Mouse (Mus musculus) liver, adult 2 months (tissue): ENCODE data around the gene Cadm1. TPM values are rescaled to one million over a fixed set of nuclear protein-coding genes. Genes with fewer than 3 reads are reported as not detected.

Source experiments
- DNase-seq: peaks from one replicate; pipeline ENCODE4 v3.0.0-alpha.2; 2011; ENCODE audit warnings: low read depth, low spot score; ENCODE audit errors: extremely low read depth
- H3K27ac ChIP-seq: fragments of 200-500 bp; replicated peaks from 2 replicates; pipeline ENCODE4 v1.5.1; 2012; ENCODE audit warnings: low read depth, mild to moderate bottlenecking, control low read depth, inconsistent platforms, low read length; ENCODE audit not compliant: insufficient read depth
- H3K27me3 ChIP-seq: fragments of 200-500 bp; 2 replicates; pipeline ENCODE4 v1.6.1; 2012; ENCODE audit warnings: mild to moderate bottlenecking, moderate library complexity, low read length, inconsistent platforms; ENCODE audit not compliant: control insufficient read depth, insufficient read depth
- H3K36me3 ChIP-seq: fragments of 200-500 bp; 2 replicates; pipeline ENCODE4 v1.6.1; 2012; ENCODE audit warnings: low read length, inconsistent platforms; ENCODE audit not compliant: control insufficient read depth, insufficient read depth
- H3K4me1 ChIP-seq: fragments of 200-500 bp; 2 replicates; pipeline ENCODE4 v1.6.1; 2011; ENCODE audit warnings: low read length; ENCODE audit not compliant: control insufficient read depth, insufficient read depth
- H3K4me3 ChIP-seq: fragments of 200-500 bp; 2 replicates; pipeline ENCODE4 v1.5.1; 2011; ENCODE audit warnings: low read depth, mild to moderate bottlenecking, control low read depth, low read length, moderate library complexity; ENCODE audit not compliant: insufficient read depth
- H3K79me2 ChIP-seq: fragments of 200-500 bp; 2 replicates; pipeline ENCODE4 v1.6.1; 2012; ENCODE audit warnings: inconsistent platforms, mild to moderate bottlenecking, low read length, moderate library complexity; ENCODE audit not compliant: control insufficient read depth, insufficient read depth
- H3K9ac ChIP-seq: fragments of 200-500 bp; 2 replicates; pipeline ENCODE4 v1.6.1; 2012; ENCODE audit warnings: low read depth, mild to moderate bottlenecking, control low read depth, inconsistent platforms, low read length
- CTCF ChIP-seq: fragments of 200-500 bp; IDR thresholded peaks from 2 replicates; pipeline ENCODE4 v1.5.1; 2011; ENCODE audit warnings: low read depth, low read length, control low read depth
- POLR2A ChIP-seq: fragments of 200-500 bp; IDR thresholded peaks from 2 replicates; pipeline ENCODE4 v1.6.1; 2011; ENCODE audit warnings: low read length, control low read depth; ENCODE audit not compliant: insufficient read depth; ENCODE audit errors: extremely low read depth
- WGBS: fragments of 180-500 bp; shearing (Covaris S2); methylation state at CpG from one replicate; pipeline ENCODE4 v1.1.7; 2018; 5-methylcytosine and 5-hydroxymethylcytosine counted together
- polyA plus RNA-seq: library from polyadenylated mRNA; depleted of rRNA; stranded (reverse); fragments of >200 nt; gene quantifications from 2 replicates; pipeline ENCODE4 v1.2.3, GENCODE M21; 2012
- total RNA-seq: library from RNA; depleted of rRNA; stranded (reverse); fragments of >200 nt; gene quantifications from 2 replicates; pipeline ENCODE4 v1.2.3, GENCODE M21; 2014

Gene Cadm1
- total and polyA plus RNA-seq, 2 experiments = 12.5 to 21.4 TPM

DNA sequence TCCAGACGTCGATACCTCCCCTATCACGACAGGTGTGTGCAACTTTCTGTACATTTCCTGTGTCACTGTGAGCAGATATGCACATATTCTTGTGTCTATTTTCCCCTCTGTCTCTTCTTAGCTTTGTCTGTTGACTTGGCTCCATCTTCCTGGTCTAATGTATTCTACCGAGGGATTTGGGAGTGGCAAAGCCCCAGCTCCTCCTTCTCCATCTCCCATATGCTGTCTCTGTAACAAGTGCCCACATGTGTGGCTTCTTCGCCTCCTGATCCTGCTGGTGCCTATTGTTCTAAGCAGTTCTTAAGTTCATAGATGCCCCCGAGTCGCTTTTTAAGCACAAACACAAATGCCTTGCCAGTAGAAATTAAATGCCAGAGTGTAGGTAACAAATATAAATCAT lies 223.2 kb downstream of the Cadm1 start:
- no peaks in the 10 kb centered on the region for H3K79me2 ChIP-seq
- TF ChIP-seq POLR2A (no peak), CTCF (no peak)
- H3K4me1 ChIP-seq = no peaks in the 10 kb centered on the region
- no peak overlapping the region for H3K9ac ChIP-seq
- no peaks in the 10 kb centered on the region for H3K27me3 ChIP-seq
- no peaks in the 10 kb centered on the region for H3K36me3 ChIP-seq
- WGBS = 85% methylated on average over 7 of the region's 7 CpGs
- no peak overlapping the region for H3K27ac ChIP-seq
- DNase-seq = no peak
- no peak overlapping the region for H3K4me3 ChIP-seq

- no peak overlapping the region for H3K4me3 ChIP-seq
- H3K27ac ChIP-seq = no peak overlapping the region
- H3K36me3 ChIP-seq = no peaks in the 10 kb centered on the region
- WGBS = 85% methylated on average over 12 of the region's 12 CpGs
- no peaks in the 10 kb centered on the region for H3K27me3 ChIP-seq
- H3K9ac ChIP-seq = no peak overlapping the region
- H3K79me2 ChIP-seq = no peaks in the 10 kb centered on the region
- TF ChIP-seq CTCF = no peak
- TF ChIP-seq POLR2A = no peak
- no peaks in the 10 kb centered on the region for H3K4me1 ChIP-seq
- DNase-seq = no peak
Observed at GRCm38 (mm10) chr9:47755119-47755518, 225.1 kb downstream of the Cadm1 start.

- Histone ChIP-seq H3K4me1 (no peaks in the 10 kb centered on the region), H3K36me3 (no peaks in the 10 kb centered on the region), H3K27me3 (no peaks in the 10 kb centered on the region), H3K27ac (no peak overlapping the region), H3K9ac (no peak overlapping the region), H3K4me3 (no peak overlapping the region), H3K79me2 (no peaks in the 10 kb centered on the region)
- TF ChIP-seq POLR2A (no peak), CTCF (no peak)
- WGBS = 90% methylated on average over 2 of the region's 2 CpGs
- no peak for DNase-seq
Observed at GRCm38 (mm10) chr9:47757798-47758197, 227.8 kb downstream of the Cadm1 start.

GRCm38 (mm10) chr9:47758320-47758719 lies 228.3 kb downstream of the Cadm1 start:
- no peak overlapping the region for H3K4me3 ChIP-seq
- H3K79me2 ChIP-seq = no peaks in the 10 kb centered on the region
- no peak overlapping the region for H3K27ac ChIP-seq
- H3K4me1 ChIP-seq = no peaks in the 10 kb centered on the region
- DNase-seq = no peak
- 75% methylated on average over 3 of the region's 3 CpGs for WGBS
- no peak overlapping the region for H3K9ac ChIP-seq
- TF ChIP-seq CTCF (no peak), POLR2A (no peak)
- H3K27me3 ChIP-seq = no peaks in the 10 kb centered on the region
- H3K36me3 ChIP-seq = no peaks in the 10 kb centered on the region

DNA sequence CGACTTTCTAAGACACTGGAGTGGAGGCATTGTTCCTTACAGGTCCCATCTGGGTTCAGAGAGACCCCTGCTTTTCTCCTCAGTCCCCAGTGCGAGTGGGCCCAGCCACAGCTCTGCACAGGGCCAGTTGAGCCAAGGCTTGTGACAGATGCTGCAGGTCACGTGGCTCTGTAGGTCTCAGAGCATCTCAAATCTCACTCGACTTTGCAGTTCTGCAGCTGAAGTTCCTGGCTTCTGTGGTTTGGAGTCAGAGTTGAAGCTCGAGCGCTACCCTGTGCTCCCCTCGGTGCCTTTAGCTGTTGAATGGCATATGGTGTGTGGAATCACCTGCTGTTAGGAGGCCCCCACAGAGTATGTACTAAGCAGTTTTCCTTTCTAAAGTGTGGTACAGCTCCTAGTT lies 229.8 kb downstream of the Cadm1 start:
- Histone ChIP-seq H3K4me3 (no peak overlapping the region), H3K9ac (no peak overlapping the region), H3K4me1 (no peaks in the 10 kb centered on the region), H3K36me3 (no peaks in the 10 kb centered on the region), H3K79me2 (no peaks in the 10 kb centered on the region), H3K27me3 (no peaks in the 10 kb centered on the region), H3K27ac (no peak overlapping the region)
- WGBS = 83% methylated on average over 7 of the region's 7 CpGs
- no peak for DNase-seq
- TF ChIP-seq POLR2A (no peak), CTCF (no peak)

DNA sequence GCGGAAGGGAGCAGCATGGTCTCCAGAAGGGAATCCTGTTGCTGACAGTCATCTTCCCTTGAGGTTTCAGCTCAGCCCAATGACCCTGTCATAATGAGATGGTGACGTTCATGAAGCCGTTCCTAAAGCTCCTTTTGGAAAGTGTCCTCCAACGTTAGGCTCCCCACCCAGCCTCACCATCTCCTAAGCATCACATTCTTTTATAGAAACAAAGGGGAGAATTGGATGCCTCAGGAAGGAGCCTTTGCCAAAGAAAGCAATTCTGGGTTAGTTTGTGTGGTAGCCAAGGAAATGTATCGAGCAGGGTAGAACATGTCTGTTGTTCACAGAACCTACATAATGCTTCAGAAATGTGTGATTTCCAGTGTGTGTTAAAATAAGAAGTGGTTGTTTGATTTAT lies 231.6 kb downstream of the Cadm1 start:
- Histone ChIP-seq H3K4me3 (no peak overlapping the region), H3K27ac (no peak overlapping the region), H3K4me1 (no peaks in the 10 kb centered on the region), H3K79me2 (no peaks in the 10 kb centered on the region), H3K27me3 (no peaks in the 10 kb centered on the region), H3K9ac (no peak overlapping the region), H3K36me3 (no peaks in the 10 kb centered on the region)
- DNase-seq = no peak
- WGBS = 92% methylated on average over 5 of the region's 5 CpGs
- TF ChIP-seq CTCF (no peak), POLR2A (no peak)
